Mouse (Mus musculus) forebrain, embryonic 12.5 days (tissue): ENCODE results near the gene Slc5a5. TPM values are rescaled to one million over a fixed set of nuclear protein-coding genes. Genes with fewer than 3 reads are reported as not detected.
A peak's percentile ranks its signal among the peaks of the same experiment; 100 is the strongest.
"Not testable (repeated sequence)": the region's sequence is repeated elsewhere in the genome, so short reads cannot be mapped to it uniquely, and the experiment has no call there.

Experiments used
- ATAC-seq: fragments of 200-750 bp; cut with Nextera tagmentation; 2 replicates; pipeline ENCODE4 v1.8.0; 2017; ENCODE audit warnings: moderate TSS enrichment; ENCODE audit not compliant: low FRiP score
- H3K27ac ChIP-seq: fragments of 300-500 bp; sonication (generic); 2 replicates; pipeline ENCODE4 v1.5.1; 2016; ENCODE audit warnings: mild to moderate bottlenecking
- H3K27me3 ChIP-seq: fragments of 300-500 bp; sonication (generic); 2 replicates; pipeline ENCODE4 v1.6.1; 2016; ENCODE audit warnings: mild to moderate bottlenecking
- H3K36me3 ChIP-seq: fragments of 300-500 bp; sonication (generic); replicated peaks from 2 replicates; pipeline ENCODE4 v1.6.1; 2016; ENCODE audit warnings: mild to moderate bottlenecking
- H3K4me1 ChIP-seq: fragments of 300-500 bp; sonication (generic); 2 replicates; pipeline ENCODE4 v1.6.1; 2016
- H3K4me2 ChIP-seq: fragments of 300-500 bp; sonication (generic); 2 replicates; pipeline ENCODE4 v1.6.1; 2016; ENCODE audit warnings: mild to moderate bottlenecking, moderate library complexity
- H3K4me3 ChIP-seq: fragments of 300-500 bp; sonication (generic); replicated peaks from 2 replicates; pipeline ENCODE4 v1.5.1; 2016; ENCODE audit warnings: mild to moderate bottlenecking
- H3K9ac ChIP-seq: fragments of 300-500 bp; sonication (generic); 2 replicates; pipeline ENCODE4 v1.6.1; 2016; ENCODE audit warnings: mild to moderate bottlenecking
- H3K9me3 ChIP-seq: fragments of 300-500 bp; sonication (generic); 2 replicates; pipeline ENCODE4 v1.6.1; 2016
- WGBS: fragments of 180-500 bp; shearing (Covaris S2); methylation state at CpG from one replicate; pipeline ENCODE4 v1.1.7; 2016; 5-methylcytosine and 5-hydroxymethylcytosine counted together
- polyA plus RNA-seq: library from polyadenylated mRNA; unstranded; fragments of >200 nt; fragmentation: Nextera tagmentation; extraction: Ambion mirVana; gene quantifications from 2 replicates; pipeline ENCODE4 v1.2.1, GENCODE M21; 2016

The Slc5a5 gene
- polyA plus RNA-seq, 1 experiment from 2014 or later, result 0.49 TPM

DNA sequence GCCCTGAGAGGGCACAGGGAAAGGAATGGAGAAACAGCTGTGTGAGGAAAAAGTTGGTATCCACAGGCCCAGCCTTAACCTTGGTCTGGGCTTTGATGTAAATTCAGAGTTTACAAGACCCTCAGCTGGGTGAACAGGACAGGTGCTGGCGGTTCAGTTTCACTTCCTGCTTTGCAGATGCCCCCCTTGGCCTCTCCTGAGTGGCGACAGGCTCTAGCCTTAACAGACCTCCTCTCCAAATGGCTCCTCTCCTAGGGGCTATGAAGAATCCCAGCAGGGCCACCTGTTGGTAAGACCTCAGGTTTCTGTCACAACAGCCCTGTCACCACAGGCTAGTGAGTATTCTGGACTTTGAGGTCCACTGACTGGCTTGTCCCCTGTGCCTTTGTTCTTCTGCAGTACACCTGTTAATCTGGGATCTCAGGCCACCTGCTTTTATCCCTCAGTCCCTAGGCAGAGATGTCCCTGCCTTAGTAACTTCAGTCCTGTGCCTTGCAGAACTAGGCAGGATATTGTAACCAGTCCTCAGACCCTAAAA, 6.2 kb upstream of the Slc5a5 start:
- H3K9ac ChIP-seq, result peak overlapping the region; percentile 44
- peaks cover 33% of the 10 kb centered on the region for H3K27me3 ChIP-seq
- no peak for ATAC-seq
- 0 out of 2 replicates have a peak overlapping the region, but pooled peaks have one; percentile 2 for H3K27ac ChIP-seq
- 65% methylated on average over 2 of the region's 2 CpGs for WGBS
- peaks cover 22% of the 10 kb centered on the region for H3K36me3 ChIP-seq
- peaks cover 16% of the 10 kb centered on the region for H3K4me1 ChIP-seq
- H3K4me2 ChIP-seq, result peak overlapping the region; percentile 65; the same call in 1 of the 2 replicates
- no peaks in the 10 kb centered on the region for H3K9me3 ChIP-seq
- no peak overlapping the region for H3K4me3 ChIP-seq

DNA sequence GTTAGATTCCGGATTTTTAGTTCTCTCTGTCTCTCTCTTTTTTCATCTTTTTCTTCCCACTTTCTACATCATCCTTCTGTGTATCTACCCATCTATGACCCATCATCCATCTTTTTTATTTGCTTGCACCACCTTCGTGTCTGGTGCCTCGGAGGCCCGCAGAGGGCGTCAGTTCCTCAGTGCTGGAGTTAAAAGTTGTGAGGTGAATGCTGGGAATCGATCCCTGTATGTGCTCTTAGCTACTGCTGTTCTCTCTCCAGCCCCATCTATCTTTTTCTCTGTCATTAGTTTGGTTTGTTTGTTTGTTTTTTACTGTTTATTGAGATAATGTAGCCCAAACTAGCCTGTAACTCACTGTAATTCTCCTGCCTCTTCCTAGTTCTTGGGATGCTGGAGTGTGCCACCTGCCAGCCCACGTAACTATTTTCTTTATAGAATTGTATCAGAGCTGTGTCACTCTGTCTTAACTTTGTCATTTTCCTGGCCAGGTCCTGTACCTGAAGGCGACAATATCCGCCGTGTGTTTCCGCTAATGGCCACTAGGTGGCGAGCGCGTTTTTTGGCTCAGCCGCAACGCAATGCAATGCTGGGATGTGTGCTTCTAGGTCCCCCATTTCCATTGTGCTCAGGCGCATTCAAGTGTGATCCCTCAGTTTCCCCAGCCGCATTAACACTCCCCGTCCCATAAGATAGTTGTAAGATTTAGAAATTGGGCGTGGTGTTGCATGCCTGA, 5.3 kb upstream of the Slc5a5 start:
- Histone ChIP-seq H3K4me3 (peak overlapping the region; percentile 83), H3K4me2 (peak overlapping the region; percentile 65), H3K4me1 (peaks cover 16% of the 10 kb centered on the region), H3K9me3 (no peaks in the 10 kb centered on the region), H3K27me3 (peaks cover 33% of the 10 kb centered on the region), H3K27ac (peak overlapping the region; percentile 48), H3K9ac (peak overlapping the region; percentile 70), H3K36me3 (peaks cover 31% of the 10 kb centered on the region)
- peak; percentile 62 for ATAC-seq
- WGBS, result under 1% methylated on average over 20 of the region's 20 CpGs

DNA sequence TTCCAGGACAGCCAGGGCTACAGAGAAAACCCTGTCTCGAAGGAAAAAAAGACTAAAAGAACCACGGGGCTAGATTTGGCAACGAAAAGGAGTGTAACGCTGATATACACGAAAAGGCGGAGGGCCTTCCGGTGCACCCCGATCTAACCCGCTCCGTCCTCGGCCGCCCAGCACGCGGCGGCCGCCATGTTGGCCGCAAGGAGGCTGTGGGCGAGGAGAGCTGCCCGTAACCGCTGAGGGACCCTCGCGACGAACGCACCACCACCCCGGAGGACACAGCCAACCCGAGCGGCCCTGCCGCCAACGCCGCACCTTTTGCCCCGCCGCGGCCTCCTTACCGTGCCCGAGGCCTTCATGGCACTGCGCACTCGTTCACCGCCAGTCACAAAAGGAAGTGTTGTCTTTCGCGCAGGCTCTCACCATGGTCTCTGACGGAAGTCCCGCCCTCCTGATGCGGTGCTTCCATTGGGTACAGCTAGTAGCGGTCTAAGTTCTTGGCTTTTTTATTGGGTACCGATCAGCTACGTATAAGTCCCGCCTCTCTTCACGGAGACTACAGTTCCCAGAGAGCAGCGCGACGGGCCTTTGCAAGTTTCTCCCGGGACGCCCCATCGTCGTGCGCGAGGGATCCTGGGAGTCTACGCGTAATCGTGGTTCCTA, 4.6 kb upstream of the Slc5a5 start, which contains the start of gene Rpl18a:
TSS of gene Rpl18a (minus strand) at position 392 of the 660 bp plus-strand sequence.
- Histone ChIP-seq H3K27ac (peak within 1 kb of the TSS; percentile 64), H3K27me3 (peaks cover 33% of the 10 kb centered on the region), H3K36me3 (peaks cover 32% of the 10 kb centered on the region), H3K9ac (peak within 1 kb of the TSS; percentile 89), H3K4me1 (peaks cover 23% of the 10 kb centered on the region), H3K4me3 (peak within 1 kb of the TSS; percentile 83), H3K4me2 (peak within 1 kb of the TSS; percentile 93), H3K9me3 (no peaks in the 10 kb centered on the region)
- WGBS, result under 1% methylated on average over 57 of the region's 60 CpGs
- peak; percentile 98 for ATAC-seq

DNA sequence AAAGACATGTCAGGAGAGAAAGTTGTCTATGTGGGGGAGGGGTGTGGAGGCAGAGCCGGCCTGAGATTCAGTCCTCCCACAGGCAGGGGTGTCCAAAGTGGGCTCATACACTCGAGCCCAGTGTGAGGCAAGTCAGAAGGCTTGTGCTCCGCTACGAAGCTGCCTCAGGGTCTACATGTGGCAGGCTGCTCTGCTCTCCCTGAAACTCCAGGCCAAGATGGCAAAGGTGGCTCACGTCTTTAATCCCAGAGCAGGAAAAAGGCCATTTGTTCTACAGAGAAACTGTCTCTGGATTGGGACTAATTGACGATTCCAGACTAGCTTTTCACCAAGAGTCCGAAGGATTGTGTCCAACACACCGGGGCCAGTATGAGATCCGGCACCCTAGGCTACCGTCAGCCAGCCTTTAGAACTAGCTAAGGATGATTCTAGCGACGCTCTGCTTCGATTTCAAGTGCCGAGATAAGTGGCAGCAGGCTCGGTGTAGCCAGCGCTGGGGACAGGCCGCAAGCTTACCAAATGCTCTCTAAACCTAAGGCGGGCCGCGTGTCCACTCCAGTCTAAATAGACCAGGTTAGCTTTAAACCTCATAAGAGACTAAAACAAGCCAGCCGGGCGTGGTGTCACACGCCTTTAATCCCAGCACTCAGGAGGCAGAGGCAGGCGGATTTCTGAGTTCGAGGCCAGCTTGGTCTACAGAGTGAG, 3.9 kb upstream of the Slc5a5 start:
- H3K27me3 ChIP-seq, result peaks cover 36% of the 10 kb centered on the region
- WGBS, result 7% methylated on average over 25 of the region's 25 CpGs
- peaks cover 32% of the 10 kb centered on the region for H3K36me3 ChIP-seq
- no peak overlapping the region for H3K27ac ChIP-seq
- H3K9ac ChIP-seq, result peak overlapping the region; percentile 89
- H3K4me2 ChIP-seq, result peak overlapping the region; percentile 93
- H3K4me3 ChIP-seq, result peak overlapping the region; percentile 83
- H3K9me3 ChIP-seq, result no peaks in the 10 kb centered on the region
- H3K4me1 ChIP-seq, result peaks cover 28% of the 10 kb centered on the region
- ATAC-seq, result no peak

DNA sequence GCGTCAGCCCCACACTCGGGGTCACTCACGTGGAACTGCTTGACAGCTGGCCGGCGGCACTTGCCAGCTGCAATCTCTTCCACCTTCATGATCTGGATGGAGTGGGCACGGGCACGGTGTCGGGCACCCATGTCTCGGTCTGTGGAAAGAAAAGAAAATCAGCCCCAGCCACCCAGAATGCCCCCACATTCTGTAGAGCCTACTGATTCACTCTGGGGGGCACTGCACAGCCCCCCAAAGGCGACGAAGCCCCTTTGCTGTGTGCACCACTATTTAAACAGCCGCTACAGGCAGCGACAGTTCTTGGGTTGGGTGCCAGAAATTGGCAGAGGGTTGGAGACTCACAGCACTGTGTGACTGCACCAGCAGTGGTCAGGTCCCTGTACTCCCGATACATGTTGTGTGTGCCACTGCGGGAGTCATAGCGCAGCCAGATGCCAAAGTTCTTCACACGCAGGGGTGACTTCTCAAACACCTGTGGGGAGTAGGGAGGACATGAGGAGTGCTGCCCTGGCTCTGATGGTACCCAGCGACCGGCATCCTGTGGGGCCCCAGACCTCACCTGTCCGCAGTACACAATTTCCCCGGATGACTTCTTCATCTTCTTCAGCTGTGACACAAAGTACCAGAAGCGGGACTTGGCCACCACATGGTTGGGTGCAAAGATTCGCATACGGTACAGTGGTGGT, 3.2 kb upstream of the Slc5a5 start:
- H3K27ac ChIP-seq, result not testable (repeated sequence)

DNA sequence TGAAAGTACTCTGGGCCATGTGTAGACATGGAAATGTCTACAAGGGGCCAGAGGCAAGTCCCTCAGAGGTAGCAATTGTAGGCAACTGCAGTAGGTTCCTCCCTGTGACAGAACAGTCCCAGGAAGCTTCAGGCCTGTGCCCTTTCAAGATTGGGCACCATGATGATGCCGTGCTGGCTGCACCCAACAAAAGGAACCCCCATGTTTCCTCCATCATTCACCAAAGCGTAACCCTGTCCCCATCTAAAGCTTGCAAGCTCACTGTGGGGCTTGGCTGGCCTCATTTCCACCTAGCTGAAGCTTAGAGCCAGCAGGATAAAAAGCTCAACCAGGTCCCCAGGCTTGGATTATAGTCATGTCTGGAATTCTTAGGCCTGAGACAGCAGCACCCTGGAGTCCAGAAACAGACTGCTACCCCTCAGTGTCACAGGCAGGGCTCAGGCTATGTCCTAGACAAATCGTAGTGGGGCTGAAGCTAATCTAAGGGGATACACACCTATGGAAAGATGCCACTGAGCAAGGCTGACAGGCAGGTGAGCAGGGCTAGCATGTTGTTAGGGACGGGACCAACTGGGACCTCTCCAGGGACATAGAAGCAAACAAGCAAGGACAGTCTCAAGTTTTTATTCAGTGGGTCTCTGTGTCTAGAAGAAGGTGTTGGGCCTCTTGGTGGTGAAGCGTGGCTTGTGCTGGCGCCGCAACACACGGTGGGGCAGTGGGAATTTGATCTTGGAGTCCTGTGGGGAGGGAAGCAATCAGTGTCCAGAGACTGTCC, 2.4 kb upstream of the Slc5a5 start:
- H3K4me1 ChIP-seq, result peaks cover 28% of the 10 kb centered on the region
- H3K36me3 ChIP-seq, result peaks cover 32% of the 10 kb centered on the region
- 90% methylated on average over 8 of the region's 8 CpGs for WGBS
- no peaks in the 10 kb centered on the region for H3K9me3 ChIP-seq
- H3K4me3 ChIP-seq, result no peak overlapping the region; the same call in 1 of the 2 replicates
- no peak overlapping the region for H3K4me2 ChIP-seq
- no peak overlapping the region for H3K9ac ChIP-seq
- H3K27me3 ChIP-seq, result peaks cover 51% of the 10 kb centered on the region
- no peak for ATAC-seq
- no peak overlapping the region for H3K27ac ChIP-seq

More for the DNA sequence above, 3.2 kb upstream of the Slc5a5 start:
- not testable (repeated sequence) for ATAC-seq, H3K9me3 ChIP-seq
- Histone ChIP-seq H3K36me3 (peaks cover 32% of the 10 kb centered on the region), H3K4me1 (peaks cover 28% of the 10 kb centered on the region), H3K27me3 (peaks cover 44% of the 10 kb centered on the region), H3K9ac (peak overlapping the region; percentile 89), H3K4me2 (peak overlapping the region; percentile 93), H3K4me3 (peak overlapping the region; percentile 83)
- WGBS, result 83% methylated on average over 24 of the region's 24 CpGs

DNA sequence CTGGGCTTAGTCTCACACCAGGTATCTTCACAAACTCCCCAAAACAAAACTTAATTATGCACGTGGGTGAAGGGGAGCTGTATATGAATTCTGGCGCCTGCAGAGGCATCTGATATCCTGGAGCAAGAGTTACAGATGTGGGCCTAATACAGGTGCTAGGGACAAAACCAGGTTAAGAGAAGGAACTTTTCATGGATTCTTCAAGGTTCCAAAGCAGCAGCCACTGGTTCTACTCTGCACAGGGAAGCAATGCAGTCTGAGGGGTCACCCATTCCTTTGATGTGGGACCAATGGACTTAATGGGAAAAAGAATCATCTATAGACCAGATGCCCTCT, 1.8 kb upstream of the Slc5a5 start:
- Histone ChIP-seq H3K27ac (no peak overlapping the region), H3K36me3 (peaks cover 32% of the 10 kb centered on the region), H3K27me3 (peaks cover 57% of the 10 kb centered on the region), H3K4me3 (no peak overlapping the region), H3K9ac (no peak overlapping the region), H3K4me2 (no peak overlapping the region), H3K9me3 (no peaks in the 10 kb centered on the region), H3K4me1 (peaks cover 28% of the 10 kb centered on the region)
- WGBS, result 55% methylated on average over 2 of the region's 2 CpGs
- no peak for ATAC-seq

DNA sequence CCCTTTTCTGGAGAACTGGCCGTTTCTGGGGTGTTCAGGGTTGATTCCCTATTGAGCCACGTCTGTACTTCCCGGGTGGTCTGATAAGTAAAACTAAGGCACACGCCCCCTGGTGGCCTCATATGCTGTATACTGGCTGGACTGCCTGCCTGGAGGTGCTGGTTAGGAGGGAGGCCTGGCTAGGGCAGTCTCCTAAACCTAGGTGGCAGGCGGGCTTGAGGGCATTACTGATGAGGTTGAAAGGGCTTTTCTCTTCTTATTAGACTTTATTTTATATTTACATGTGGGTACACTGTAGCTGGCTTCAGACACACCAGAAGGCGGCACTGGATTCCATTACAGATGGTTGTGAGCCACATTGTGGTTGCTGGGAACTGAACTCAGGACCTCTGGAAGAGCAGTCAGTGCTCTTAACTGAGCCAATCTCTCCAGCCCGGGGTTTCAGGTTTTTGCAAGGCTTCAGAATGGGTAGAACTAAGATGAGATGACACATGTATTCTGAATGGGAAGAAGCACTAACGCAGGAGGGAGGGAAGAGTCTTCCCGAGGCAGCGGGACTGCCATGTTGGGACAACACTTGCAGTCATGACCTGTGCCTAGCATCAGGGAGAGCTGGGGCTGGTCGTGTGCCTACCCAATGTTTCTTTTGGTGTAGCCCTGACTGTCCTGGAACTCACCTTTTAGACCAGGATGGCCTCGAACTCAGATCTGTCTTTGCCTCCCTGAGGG, 1.3 kb upstream of the Slc5a5 start:
- no peak overlapping the region for H3K4me2 ChIP-seq
- H3K36me3 ChIP-seq, result peaks cover 32% of the 10 kb centered on the region
- H3K9ac ChIP-seq, result no peak overlapping the region
- H3K4me1 ChIP-seq, result peaks cover 28% of the 10 kb centered on the region
- H3K27me3 ChIP-seq, result peaks cover 60% of the 10 kb centered on the region
- H3K27ac ChIP-seq, result no peak overlapping the region
- H3K4me3 ChIP-seq, result no peak overlapping the region
- peak; percentile 25 for ATAC-seq
- H3K9me3 ChIP-seq, result no peaks in the 10 kb centered on the region
- WGBS, result 29% methylated on average over 12 of the region's 12 CpGs

DNA sequence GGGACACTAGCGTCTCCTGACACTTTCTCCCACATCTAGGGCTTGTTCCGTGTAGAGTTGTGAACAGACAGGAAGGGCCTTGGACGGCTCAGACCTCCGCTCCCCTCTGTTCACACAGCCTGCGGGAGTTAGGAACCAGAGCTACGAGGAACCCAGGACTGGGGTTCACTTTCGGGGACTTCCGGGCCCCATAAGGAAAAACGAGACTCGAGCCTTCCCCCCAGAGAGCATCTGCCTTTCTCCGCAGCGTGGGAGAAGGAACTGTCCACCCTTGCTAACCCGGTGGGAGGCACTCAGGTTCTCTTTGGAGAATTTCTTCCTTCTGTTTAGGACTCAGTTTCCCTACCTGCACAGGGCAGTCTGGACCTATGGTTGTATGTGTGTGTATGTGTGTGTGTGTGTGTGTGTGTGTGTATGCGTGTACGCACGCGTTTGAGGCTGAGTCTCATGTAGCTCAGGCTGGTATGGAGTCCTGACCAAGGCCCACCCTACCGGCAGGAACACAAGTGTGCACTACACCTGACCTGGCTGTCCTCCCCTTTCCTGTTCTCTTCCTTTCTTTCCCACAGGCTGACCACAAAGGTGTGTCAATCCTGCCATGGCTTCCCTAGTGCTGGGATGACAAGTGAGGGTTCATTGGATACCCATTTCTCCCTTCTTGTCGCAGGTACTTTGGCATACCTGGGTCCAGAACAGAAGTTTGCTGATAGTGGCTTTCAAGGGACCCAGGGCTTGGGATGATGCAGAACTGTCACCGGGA, 519 bp upstream of the Slc5a5 start:
- peak overlapping the region; percentile 43; the same call in 1 of the 2 replicates for H3K4me2 ChIP-seq
- peak overlapping the region; percentile 31 for H3K4me3 ChIP-seq
- H3K27ac ChIP-seq, result no peak overlapping the region
- H3K9me3 ChIP-seq, result no peaks in the 10 kb centered on the region
- H3K36me3 ChIP-seq, result peaks cover 32% of the 10 kb centered on the region
- WGBS, result 23% methylated on average over 20 of the region's 20 CpGs
- H3K9ac ChIP-seq, result peak overlapping the region; percentile 42; the same call in 1 of the 2 replicates
- no peak for ATAC-seq
- H3K4me1 ChIP-seq, result peaks cover 23% of the 10 kb centered on the region
- H3K27me3 ChIP-seq, result peaks cover 62% of the 10 kb centered on the region

DNA sequence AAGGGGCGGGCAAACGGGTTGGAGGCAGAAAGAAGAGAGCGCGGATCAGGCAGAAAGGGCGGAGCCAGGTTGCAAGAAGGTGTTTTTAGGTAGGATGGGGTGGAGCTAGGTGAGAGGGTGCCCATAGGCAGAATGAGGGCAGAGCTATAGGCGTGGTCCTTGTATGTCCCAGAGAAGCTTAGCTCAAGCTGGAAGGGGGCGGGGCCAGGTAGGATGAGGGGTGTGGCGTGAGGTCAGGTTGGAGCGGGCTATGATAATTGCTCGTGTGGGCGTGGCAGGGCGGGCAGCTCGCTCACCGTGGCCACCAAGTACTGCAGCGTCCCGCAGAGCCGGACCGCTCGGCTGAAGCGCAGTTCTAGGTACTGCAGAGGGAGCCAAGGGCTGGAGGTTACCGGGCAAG, 1.2 kb downstream of the Slc5a5 start:
- no peak overlapping the region for H3K4me3 ChIP-seq
- H3K9ac ChIP-seq, result no peak overlapping the region
- 3% methylated on average over 21 of the region's 21 CpGs for WGBS
- H3K27ac ChIP-seq, result no peak overlapping the region
- H3K9me3 ChIP-seq, result no peaks in the 10 kb centered on the region
- no peak overlapping the region for H3K4me2 ChIP-seq
- H3K36me3 ChIP-seq, result peaks cover 32% of the 10 kb centered on the region
- peaks cover 66% of the 10 kb centered on the region for H3K27me3 ChIP-seq
- peaks cover 26% of the 10 kb centered on the region for H3K4me1 ChIP-seq
- ATAC-seq, result no peak
